Mouse (Mus musculus): ENCODE measurements around the gene Mkrn3.

DNA sequence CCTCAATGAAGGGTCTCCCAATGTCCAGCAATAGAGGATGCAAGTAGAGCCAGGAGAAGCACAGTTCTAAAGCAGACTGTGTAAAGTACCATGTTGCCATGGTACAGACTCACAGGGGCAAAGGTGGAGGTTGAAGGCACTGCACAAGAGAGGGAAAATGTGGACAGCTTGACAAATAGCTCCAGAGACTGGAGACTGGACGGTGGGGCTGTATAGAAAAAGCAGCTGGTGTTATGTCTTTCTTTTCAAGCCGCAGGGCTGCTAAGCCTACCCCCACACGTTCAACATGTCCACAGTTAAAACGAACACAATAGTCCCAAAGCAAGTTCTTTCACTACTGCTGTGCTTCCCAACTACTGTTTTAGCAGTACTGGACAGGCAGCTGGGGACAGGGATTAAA is 3.3 kb upstream of the Mkrn3 start:
- no peak for TF ChIP-seq POLR2A (IDR thresholded peaks at IDR 0.05; ENCODE audit: low read depth, low read length)
- TF ChIP-seq CTCF (conservative IDR thresholded peaks at IDR 0.05; ENCODE audit: insufficient read depth, insufficient read length, low read depth, low read length): no peak
